Mouse (Mus musculus): ENCODE results near the gene Ralgds.

Gene Ralgds

GRCm38 (mm10) chr2:28557452-28557851 is 44.5 kb downstream of the Ralgds start:
- no peak for DNase-seq (ENCODE audit: extremely low spot score, low spot score)

- no peak for DNase-seq (ENCODE audit: extremely low spot score, low spot score)
Observed at GRCm38 (mm10) chr2:28563303-28563702, 50.4 kb downstream of the Ralgds start, which contains the start of gene Cel. Gene Cel, minus strand, starts transcription at chr2:28563403.

GRCm38 (mm10) chr2:28563830-28564229 is 50.9 kb downstream of the Ralgds start:
- no peak for DNase-seq (ENCODE audit: extremely low spot score, low spot score)

- no peak for DNase-seq (ENCODE audit: extremely low spot score, low spot score)
Observed at GRCm38 (mm10) chr2:28564380-28564779, 51.5 kb downstream of the Ralgds start.

- DNase-seq (ENCODE audit: extremely low spot score, low spot score): no peak
Observed at GRCm38 (mm10) chr2:28566545-28566944, 53.6 kb downstream of the Ralgds start.

- peak; percentile 48 for DNase-seq (ENCODE audit: extremely low spot score, low spot score)
Observed at GRCm38 (mm10) chr2:28569903-28570302, 57.0 kb downstream of the Ralgds start.

GRCm38 (mm10) chr2:28575341-28575740 is 62.4 kb downstream of the Ralgds start:
- DNase-seq (ENCODE audit: extremely low spot score, low spot score): no peak

- no peak for DNase-seq (ENCODE audit: extremely low spot score, low spot score)
Observed at GRCm38 (mm10) chr2:28576815-28577214, 63.9 kb downstream of the Ralgds start.

- DNase-seq (ENCODE audit: extremely low spot score, low spot score): no peak
Observed at GRCm38 (mm10) chr2:28578003-28578402, 65.1 kb downstream of the Ralgds start.

- peak; percentile 94 for DNase-seq (ENCODE audit: extremely low spot score, low spot score)
Observed at GRCm38 (mm10) chr2:28582647-28583353, 69.9 kb downstream of the Ralgds start.

- no peak for DNase-seq (ENCODE audit: extremely low spot score, low spot score)
Observed at GRCm38 (mm10) chr2:28583651-28584050, 70.7 kb downstream of the Ralgds start, which contains the start of gene Gtf3c5. Gene Gtf3c5, minus strand, starts transcription at chr2:28583751.

GRCm38 (mm10) chr2:28585043-28585571 is 72.2 kb downstream of the Ralgds start:
- peak; percentile 67 for DNase-seq (ENCODE audit: extremely low spot score, low spot score)

GRCm38 (mm10) chr2:28585730-28586129 is 72.8 kb downstream of the Ralgds start:
- no peak for DNase-seq (ENCODE audit: extremely low spot score, low spot score)

- DNase-seq (ENCODE audit: extremely low spot score, low spot score): no peak
Observed at GRCm38 (mm10) chr2:28588574-28588973, 75.6 kb downstream of the Ralgds start.

GRCm38 (mm10) chr2:28591479-28591878 is 78.6 kb downstream of the Ralgds start:
- DNase-seq (ENCODE audit: extremely low spot score, low spot score): no peak

GRCm38 (mm10) chr2:28592809-28593208 is 79.9 kb downstream of the Ralgds start:
- peak; percentile 65 for DNase-seq (ENCODE audit: extremely low spot score, low spot score)

GRCm38 (mm10) chr2:28596021-28596420 is 83.1 kb downstream of the Ralgds start:
- no peak for DNase-seq (ENCODE audit: extremely low spot score, low spot score)

GRCm38 (mm10) chr2:28596998-28597397 is 84.1 kb downstream of the Ralgds start:
- no peak for DNase-seq (ENCODE audit: extremely low spot score, low spot score)

- DNase-seq (ENCODE audit: extremely low spot score, low spot score): no peak
Observed at GRCm38 (mm10) chr2:28597733-28598547, 85.0 kb downstream of the Ralgds start.

GRCm38 (mm10) chr2:28598692-28599568 is 86.0 kb downstream of the Ralgds start:
- DNase-seq (ENCODE audit: extremely low spot score, low spot score): no peak

- DNase-seq (ENCODE audit: extremely low spot score, low spot score): no peak
Observed at GRCm38 (mm10) chr2:28599569-28599900, 86.6 kb downstream of the Ralgds start.
